Mouse (Mus musculus) frontal cortex, adult 2 months (tissue): ENCODE results near the gene Ccdc30. TPM values are rescaled to one million over a fixed set of nuclear protein-coding genes. Genes with fewer than 3 reads are reported as not detected.

ENCODE experiments used
- DNase-seq, 2 experiments: peaks; one replicate each; pipeline ENCODE4 v3.0.0; 2022; ENCODE audit warnings: low spot score in 1 of 2; ENCODE audit errors: extremely low spot score in 1 of 2
- polyA plus RNA-seq: library from polyadenylated mRNA; depleted of rRNA; stranded (reverse); fragments of >200 nt; gene quantifications from 2 replicates; pipeline ENCODE4 v1.2.3, GENCODE M21; 2012

Ccdc30 gene
- polyA plus RNA-seq, 1 experiment, result 17.4 TPM

DNA sequence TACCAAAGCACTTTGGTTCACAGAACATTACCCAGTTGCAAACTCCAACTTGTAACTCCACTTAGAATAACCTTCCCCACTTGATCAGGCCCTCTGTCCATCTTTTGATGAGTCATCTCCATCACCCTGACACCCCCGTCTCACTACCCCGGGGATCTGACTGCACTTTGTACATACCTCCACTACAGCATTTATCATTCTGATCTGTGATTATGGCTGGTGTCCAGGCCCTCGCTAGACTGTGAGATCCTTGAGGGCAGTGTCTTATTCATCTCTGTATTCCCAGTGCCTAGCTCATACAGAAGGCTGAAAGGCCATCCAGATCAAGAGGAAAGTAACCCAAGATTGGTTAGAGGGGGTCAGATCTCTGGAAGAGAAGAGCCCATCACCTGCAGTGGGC is 5.9 kb upstream of the Ccdc30 start:
- no peak for DNase-seq

DNA sequence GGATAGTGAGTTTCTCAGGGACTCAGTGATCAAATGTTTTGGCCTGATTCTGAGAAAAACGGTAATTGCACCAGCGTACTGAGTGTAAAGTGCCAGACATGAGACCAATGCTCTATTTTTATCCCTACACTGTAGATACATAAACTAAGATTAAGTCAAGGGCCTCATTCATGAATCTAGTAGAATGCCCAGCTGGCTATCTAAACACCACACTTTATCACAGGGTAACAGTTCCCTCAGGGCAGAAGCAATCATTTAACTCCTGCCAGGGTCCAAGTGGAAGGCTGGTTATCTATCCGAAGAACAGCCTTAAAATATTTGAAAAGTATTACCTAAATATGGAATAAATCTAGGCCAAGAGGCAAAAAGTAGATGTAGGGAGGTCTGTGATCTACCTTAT is 2.6 kb upstream of the Ccdc30 start:
- DNase-seq, result no peak

- no peak for DNase-seq
Measured at GRCm38 (mm10) chr4:119417270-119417669, 1.9 kb upstream of the Ccdc30 start.

GRCm38 (mm10) chr4:119412791-119413190 is 2.5 kb downstream of the Ccdc30 start:
- DNase-seq, result no peak

DNA sequence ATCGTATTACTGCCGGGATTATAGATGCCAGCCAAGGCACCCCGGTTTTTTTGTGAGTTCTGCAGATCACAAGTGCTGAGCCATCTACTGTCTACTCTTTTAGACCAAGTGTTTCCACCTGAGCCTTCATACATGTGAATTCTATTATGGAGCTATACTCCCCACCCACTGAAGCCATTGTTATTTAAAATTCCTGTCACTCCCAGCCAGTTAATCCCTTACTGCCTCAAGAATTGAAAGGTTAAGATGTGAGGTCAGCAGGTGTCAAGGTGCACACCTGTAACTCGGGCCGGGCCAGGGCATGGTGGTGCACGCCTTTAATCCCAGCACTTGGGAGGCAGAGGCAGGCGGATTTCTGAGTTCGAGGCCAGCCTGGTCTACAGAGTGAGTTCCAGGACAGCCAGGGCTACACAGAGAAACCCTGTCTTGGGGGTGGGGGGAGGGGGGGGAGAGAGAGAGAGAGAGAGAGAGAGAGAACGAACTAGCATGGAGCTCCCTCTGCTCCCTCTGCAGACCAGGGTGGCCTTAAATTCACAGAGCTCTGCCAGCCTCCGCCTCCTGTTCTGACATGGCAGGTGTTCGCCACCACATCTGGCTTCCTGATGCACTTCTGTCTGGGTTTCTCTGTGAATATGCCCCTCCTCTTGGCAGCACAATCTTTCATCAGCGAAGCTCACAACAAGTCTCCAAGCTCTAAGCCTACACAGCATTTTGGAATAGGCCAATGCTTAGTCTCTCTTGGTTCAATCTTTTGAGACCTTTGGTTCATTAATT is 3.3 kb downstream of the Ccdc30 start:
- no peak for DNase-seq

- DNase-seq, result no peak
Measured at GRCm38 (mm10) chr4:119403431-119403830, 11.9 kb downstream of the Ccdc30 start.

DNA sequence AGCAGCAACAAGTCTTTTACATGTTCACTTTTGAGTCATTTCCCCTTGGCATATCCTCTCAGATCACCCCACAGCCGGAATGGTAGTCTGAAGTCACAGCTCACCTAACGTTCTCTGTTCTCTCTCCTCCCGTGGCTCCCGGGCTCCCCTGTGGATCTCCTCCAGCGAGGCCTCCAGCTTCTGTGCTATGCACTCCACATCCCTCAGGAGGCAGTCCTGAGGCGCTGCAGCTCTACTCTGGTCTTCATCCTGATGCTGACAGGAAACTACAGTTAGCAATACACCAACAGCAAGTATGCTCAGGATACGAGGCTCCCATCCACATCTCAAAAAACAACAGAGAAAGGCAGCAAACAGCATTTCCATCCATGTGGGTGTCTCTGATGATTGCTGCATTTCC is 14.4 kb downstream of the Ccdc30 start:
- DNase-seq, result no peak

DNA sequence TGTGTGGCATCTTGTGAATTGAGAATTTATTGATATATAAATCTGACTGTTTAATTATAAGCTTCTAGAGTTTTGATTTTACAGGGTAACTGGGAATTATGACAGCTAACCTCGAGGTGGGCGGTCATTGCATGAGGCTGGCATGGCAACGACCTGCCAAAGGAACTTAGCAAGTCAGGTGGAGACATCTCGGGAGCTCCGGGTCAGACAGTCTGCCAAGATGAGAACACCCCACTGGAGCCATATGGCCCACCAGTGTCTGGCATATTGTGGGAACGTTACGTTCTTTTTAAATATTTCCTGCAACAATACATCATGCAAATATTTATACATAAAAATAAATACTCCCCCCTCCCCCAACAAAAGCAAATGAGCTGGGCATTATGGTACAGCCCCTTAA is 16.6 kb downstream of the Ccdc30 start:
- no peak for DNase-seq

DNA sequence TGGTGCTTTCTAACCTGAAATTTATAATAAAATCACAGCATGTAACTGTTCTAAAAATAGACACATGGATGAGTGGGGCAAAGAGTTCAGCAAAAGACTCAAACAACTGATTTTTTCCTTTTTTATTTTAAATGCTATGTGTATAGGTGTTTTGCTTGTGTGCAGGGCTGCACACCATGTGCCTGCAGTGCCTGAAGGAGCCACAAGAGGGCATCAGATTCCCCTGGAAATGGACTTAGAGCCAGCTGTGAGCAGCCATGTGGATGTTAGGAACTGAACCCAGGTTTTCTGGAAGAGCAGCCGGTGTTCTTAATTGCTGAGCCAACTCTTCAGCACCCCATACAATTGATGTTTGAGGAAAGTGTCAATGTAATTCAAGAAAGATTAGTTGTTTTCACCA is 25.0 kb downstream of the Ccdc30 start:
- no peak for DNase-seq

DNA sequence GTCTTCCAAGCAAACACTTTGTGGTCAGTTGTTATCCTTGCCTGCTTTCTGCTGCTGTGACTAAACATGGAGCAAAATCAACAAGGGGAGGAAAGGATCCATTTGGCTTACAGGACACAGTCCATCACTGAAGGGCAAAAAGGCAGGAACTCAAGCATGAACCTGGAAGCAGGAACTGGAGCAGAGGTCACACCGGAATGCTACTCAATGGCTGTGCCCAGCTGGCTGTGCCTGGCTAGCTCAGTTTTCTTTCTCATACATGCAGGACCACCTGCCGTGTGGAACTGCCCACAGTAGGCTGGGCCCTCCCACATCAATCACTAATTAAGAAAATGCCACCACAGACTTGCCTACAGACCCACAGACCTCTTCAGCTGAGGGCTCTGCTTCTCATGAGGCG is 26.1 kb downstream of the Ccdc30 start:
- no peak for DNase-seq

DNA sequence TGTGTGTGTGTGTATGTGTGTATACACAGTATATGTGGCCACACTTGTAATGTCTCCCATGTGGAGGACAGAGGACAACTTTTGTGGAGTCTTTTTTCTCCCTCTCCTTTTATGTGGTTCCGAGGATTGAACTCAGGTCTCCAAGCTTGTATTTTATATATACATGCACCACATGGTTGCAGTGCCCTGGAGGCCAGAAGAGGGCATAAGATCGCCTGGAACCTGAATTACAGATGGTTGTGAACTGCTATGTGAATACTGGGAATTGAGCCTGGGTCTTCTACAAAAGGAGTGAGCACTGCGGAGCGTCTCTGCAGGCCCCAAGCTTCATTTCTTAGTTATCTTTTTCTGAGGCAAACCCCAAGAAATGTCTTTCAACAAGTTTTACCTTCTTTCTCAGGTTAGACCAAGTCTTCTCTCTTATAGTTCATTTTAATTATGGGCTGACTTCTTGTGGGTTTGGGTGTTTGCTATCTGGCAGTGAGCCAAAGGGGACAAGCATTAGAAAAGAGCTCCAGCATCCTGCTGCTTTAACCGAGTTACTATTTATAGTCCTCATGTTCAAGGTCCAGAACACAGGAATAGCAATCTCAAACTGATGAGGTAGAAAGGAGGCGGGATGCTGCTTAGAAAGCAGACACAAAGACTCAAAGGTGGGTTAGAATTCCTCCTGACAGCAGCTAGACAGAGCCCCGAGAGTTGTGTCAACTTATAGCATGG is 33.7 kb downstream of the Ccdc30 start:
- DNase-seq, result no peak

DNA sequence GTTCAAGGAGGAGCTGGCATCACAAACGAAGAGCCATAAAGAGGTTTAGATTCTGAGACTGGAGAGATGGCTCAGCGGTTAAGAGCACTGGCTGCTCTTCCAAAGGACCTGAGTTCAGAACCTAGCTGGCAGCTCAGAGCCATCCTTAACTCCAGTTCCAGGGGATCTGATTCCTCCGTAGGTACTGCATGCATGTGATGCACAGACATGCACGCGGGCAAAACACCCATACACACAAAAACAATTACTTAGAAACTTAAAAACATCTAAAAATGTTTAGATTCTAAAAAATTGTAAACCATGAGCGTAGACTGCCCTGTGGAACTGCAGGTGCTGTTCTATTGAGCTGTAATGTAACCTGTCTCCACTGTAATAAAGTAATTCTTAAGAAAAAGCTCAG is 45.9 kb downstream of the Ccdc30 start:
- DNase-seq, result no peak

DNA sequence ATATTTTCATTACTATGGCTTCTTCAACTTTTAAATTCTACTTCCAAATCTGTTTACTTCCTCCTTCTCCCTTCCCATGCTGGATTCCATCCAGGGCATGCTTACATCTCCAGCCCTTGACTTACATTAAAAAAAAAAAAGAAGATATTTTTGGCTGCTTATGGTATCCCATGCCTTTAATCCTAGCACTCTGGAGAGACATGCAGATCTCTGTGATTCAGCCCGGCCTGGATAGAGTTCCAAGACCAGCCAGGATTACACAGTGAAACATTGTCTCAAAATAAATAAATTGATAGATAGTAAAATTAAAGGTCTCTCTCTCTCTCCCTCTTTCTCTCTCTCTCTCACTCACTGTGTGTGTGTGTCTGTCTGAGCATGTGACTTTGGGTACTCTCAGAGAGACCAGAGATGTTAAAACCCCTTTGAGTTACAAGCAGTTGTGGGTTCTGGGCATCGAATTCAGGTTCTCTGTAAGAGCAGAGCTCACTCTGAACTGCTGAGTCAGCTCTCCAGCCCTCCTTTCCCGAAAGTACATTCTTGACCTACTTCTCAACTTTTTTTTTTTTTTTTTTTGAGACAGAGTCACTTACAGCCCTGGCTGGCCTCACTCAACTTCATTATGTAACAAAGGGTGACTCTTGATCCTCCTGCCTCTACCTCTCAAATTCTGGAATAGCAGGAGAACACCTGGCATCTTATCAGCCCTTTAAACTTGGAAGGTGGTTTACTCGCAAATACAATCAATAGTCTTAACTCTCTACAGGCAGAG is 48.4 kb downstream of the Ccdc30 start:
- no peak for DNase-seq

GRCm38 (mm10) chr4:119362231-119362630 is 53.1 kb downstream of the Ccdc30 start:
- DNase-seq, result no peak

DNA sequence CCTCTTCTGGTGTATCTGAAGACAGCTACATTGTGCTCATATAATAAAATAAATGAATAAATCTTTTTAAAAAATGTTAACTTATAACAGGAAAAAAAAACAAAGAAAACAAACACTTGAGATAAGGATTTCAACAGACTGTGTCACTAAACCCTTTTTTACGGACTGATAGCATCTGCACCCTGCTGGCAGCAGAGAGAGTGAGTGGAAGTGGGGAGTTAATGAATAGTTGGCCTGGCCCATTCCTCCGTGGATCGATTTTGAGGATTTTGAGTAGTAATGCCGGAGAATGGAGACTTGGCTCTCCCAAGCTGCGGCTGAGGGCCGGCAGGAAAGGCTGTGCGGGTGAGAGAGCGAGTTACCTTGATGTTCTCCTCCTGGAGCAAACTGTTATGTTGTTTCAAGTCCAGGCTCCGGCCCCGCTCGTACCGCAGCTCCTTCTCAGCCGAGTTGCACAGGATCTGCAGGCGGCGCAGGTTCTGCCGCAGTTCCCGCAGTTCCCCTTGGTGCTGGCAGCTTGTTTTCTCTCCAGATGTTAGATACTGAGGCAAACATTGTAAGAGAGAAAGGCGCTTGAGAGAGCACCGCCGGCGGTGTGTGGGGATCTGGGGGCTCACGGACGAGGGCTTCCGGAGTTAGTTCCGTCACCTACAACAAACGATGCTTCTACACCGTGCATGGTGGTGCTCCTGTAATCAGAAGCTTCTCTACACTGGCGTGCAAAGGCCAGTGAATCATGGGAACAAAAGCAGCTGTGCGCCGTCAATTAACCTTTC is 55.9 kb downstream of the Ccdc30 start:
- peak in 1 of 2 experiments; percentile 7 for DNase-seq

DNA sequence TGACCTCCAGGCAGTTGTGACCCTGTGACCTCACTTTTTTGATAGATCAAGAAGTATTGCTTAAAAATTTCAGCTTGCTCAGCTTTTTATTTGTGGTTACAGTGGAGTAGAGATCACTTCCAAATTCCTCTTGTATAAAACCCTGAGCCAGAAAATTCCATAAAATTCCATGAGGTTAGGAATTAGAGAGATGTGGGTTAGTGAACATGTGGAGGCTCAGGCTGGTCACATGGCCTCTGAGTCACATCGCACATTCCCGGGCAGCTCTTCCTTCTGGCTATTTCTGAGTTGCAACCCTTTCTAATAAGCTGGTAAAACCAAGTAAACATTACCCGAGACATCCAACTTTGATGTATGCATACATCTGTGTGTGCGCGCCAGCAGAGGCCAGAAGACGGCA is 69.8 kb downstream of the Ccdc30 start:
- no peak for DNase-seq

DNA sequence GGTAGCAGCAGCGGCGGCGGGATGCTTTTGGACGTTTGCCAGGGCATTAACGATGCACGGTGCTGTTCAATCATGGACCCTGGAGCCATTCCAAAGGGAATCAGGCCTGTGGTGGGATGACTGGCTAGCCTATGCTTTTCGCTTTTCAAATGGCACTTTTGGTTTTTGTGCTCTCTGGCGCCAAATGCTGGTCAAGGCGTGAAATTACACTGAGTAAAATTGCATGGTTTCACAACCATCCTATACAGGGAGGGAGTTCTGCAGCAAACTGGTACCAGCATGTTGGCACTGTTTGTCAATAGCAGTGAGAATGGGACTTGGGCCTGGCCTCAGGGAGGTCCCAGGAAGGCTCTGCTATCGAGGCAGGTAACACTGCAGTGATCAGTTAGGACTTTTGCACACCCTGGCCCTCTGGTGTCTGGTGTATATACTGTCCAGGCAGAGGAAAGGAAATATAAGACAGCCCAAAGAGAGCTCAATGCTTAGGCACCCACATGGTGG is 76.4 kb downstream of the Ccdc30 start:
- peak in 1 of 2 experiments; percentile 50 for DNase-seq

GRCm38 (mm10) chr4:119338422-119338821 is 76.9 kb downstream of the Ccdc30 start:
- DNase-seq, result no peak

- DNase-seq, result no peak
Measured at GRCm38 (mm10) chr4:119333487-119333886, 81.8 kb downstream of the Ccdc30 start.

DNA sequence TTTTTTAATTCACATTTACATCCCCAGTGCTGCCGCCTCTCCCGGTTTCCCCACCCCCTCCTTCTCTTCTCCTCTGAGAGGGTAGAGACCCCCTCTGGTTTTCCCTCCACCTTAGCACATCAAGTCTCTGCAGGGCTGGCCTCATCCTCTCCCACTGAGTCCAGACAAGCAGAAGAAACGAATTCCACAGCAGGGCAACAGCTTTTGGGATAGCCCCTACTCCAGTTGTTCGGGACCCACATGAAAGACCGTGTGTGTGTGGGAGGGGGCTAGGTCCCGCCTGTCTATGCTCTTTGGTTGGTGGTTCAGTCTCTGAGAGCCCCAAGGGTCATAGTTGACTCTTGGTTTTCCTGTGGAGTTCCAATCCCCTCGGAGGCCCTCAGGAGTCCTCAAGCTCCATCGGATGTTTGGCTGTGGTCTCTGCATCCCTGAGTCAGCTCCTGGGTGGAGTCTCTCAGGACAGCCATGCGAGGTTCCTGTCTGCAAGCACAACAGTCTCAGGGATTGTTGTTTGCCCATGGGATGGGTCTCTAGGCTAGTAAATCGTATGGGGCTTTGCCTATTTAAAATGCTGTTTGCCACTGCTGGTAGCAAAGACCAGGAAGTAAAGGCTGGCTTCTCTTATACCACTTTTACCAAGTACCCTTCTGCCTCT is 94.3 kb downstream of the Ccdc30 start:
- no peak for DNase-seq
